Mouse (Mus musculus): ENCODE data around the gene Gse1. TPM values are rescaled to one million over a fixed set of nuclear protein-coding genes. Genes with fewer than 3 reads are reported as not detected.

Gse1 gene
- polyA plus RNA-seq, 3 experiments from 2014 or later, result 2.0 to 4.0 (median 3.2) TPM

GRCm38 (mm10) chr8:120300601-120301141, 72.4 kb downstream of the Gse1 start:
- no peak for ATAC-seq

- ATAC-seq, result no peak
Observed at GRCm38 (mm10) chr8:120302941-120303675, 74.9 kb downstream of the Gse1 start.

GRCm38 (mm10) chr8:120304097-120304496, 75.8 kb downstream of the Gse1 start:
- no peak for ATAC-seq

GRCm38 (mm10) chr8:120305800-120306385, 77.6 kb downstream of the Gse1 start:
- ATAC-seq, result no peak

- no peak for ATAC-seq
Observed at GRCm38 (mm10) chr8:120307103-120307502, 78.8 kb downstream of the Gse1 start.

- ATAC-seq, result no peak
Observed at GRCm38 (mm10) chr8:120307528-120307927, 79.3 kb downstream of the Gse1 start.

- ATAC-seq, result no peak
Observed at GRCm38 (mm10) chr8:120308131-120308530, 79.9 kb downstream of the Gse1 start.

- no peak for ATAC-seq
Observed at GRCm38 (mm10) chr8:120308553-120308952, 80.3 kb downstream of the Gse1 start.

GRCm38 (mm10) chr8:120309326-120309725, 81.1 kb downstream of the Gse1 start:
- ATAC-seq, result no peak

GRCm38 (mm10) chr8:120310063-120310462, 81.8 kb downstream of the Gse1 start:
- no peak for ATAC-seq

GRCm38 (mm10) chr8:120312452-120312851, 84.2 kb downstream of the Gse1 start:
- no peak for ATAC-seq

GRCm38 (mm10) chr8:120313674-120314073, 85.4 kb downstream of the Gse1 start:
- no peak for ATAC-seq

GRCm38 (mm10) chr8:120314932-120315331, 86.7 kb downstream of the Gse1 start:
- no peak for ATAC-seq

GRCm38 (mm10) chr8:120315644-120316043, 87.4 kb downstream of the Gse1 start:
- no peak for ATAC-seq

- ATAC-seq, result no peak
Observed at GRCm38 (mm10) chr8:120316707-120317106, 88.5 kb downstream of the Gse1 start.

- no peak for ATAC-seq
Observed at GRCm38 (mm10) chr8:120317118-120317824, 89.0 kb downstream of the Gse1 start.

GRCm38 (mm10) chr8:120318476-120318991, 90.3 kb downstream of the Gse1 start:
- ATAC-seq, result no peak

- ATAC-seq, result peak; percentile 80
Observed at GRCm38 (mm10) chr8:120319449-120319848, 91.2 kb downstream of the Gse1 start.

GRCm38 (mm10) chr8:120320146-120320545, 91.9 kb downstream of the Gse1 start:
- ATAC-seq, result no peak

GRCm38 (mm10) chr8:120321724-120322123, 93.5 kb downstream of the Gse1 start:
- ATAC-seq, result no peak

GRCm38 (mm10) chr8:120322956-120323448, 94.7 kb downstream of the Gse1 start:
- no peak for ATAC-seq

GRCm38 (mm10) chr8:120324555-120324954, 96.3 kb downstream of the Gse1 start:
- ATAC-seq, result no peak

- ATAC-seq, result no peak
Observed at GRCm38 (mm10) chr8:120325172-120325767, 97.0 kb downstream of the Gse1 start.
